Mouse (Mus musculus) embryonic facial prominence, embryonic 15.5 days (tissue): ENCODE results near the gene Papln. TPM values are rescaled to one million over a fixed set of nuclear protein-coding genes. Genes with fewer than 3 reads are reported as not detected.
A peak's percentile ranks its signal among the peaks of the same experiment; 100 is the strongest.

Source experiments
- ATAC-seq: fragments of 200-750 bp; cut with Nextera tagmentation; 2 replicates; pipeline ENCODE4 v1.8.0; 2017; ENCODE audit warnings: low read depth, moderate TSS enrichment; ENCODE audit not compliant: insufficient number of reproducible peaks, low FRiP score, low TSS enrichment
- H3K27ac ChIP-seq: fragments of 300-500 bp; sonication (generic); replicated peaks from 2 replicates; pipeline ENCODE4 v1.5.1; 2015; ENCODE audit warnings: mild to moderate bottlenecking, inconsistent platforms
- H3K27me3 ChIP-seq: fragments of 300-500 bp; sonication (generic); 2 replicates; pipeline ENCODE4 v1.6.1; 2015; ENCODE audit warnings: inconsistent platforms
- H3K36me3 ChIP-seq: fragments of 300-500 bp; sonication (generic); 2 replicates; pipeline ENCODE4 v1.6.1; 2015; ENCODE audit warnings: mild to moderate bottlenecking, inconsistent platforms
- H3K4me1 ChIP-seq: fragments of 300-500 bp; sonication (generic); 2 replicates; pipeline ENCODE4 v1.6.1; 2015; ENCODE audit warnings: inconsistent platforms
- H3K4me2 ChIP-seq: fragments of 300-500 bp; sonication (generic); replicated peaks from 2 replicates; pipeline ENCODE4 v1.6.1; 2015; ENCODE audit warnings: mild to moderate bottlenecking, inconsistent platforms
- H3K4me3 ChIP-seq: fragments of 300-500 bp; sonication (generic); replicated peaks from 2 replicates; pipeline ENCODE4 v1.5.1; 2015; ENCODE audit warnings: mild to moderate bottlenecking, inconsistent platforms
- H3K9ac ChIP-seq: fragments of 300-500 bp; sonication (generic); 2 replicates; pipeline ENCODE4 v1.6.1; 2015; ENCODE audit warnings: inconsistent platforms
- H3K9me3 ChIP-seq: fragments of 300-500 bp; sonication (generic); replicated peaks from 2 replicates; pipeline ENCODE4 v1.6.1; 2016; ENCODE audit warnings: inconsistent platforms
- WGBS: fragments of 180-500 bp; shearing (Covaris S2); methylation state at CpG from one replicate; pipeline ENCODE4 v1.1.7; 2015; 5-methylcytosine and 5-hydroxymethylcytosine counted together
- polyA plus RNA-seq: library from polyadenylated mRNA; unstranded; fragments of >200 nt; fragmentation: Nextera tagmentation; extraction: Ambion mirVana; gene quantifications from 2 replicates; pipeline ENCODE4 v1.2.1, GENCODE M21; 2015

The Papln gene
- polyA plus RNA-seq, 1 experiment from 2014 or later, result 5.2 TPM

GRCm38 (mm10) chr12:83741722-83742121 is 21.7 kb upstream of the Papln start:
- 50% methylated on average over 5 of the region's 5 CpGs for WGBS
- H3K27ac ChIP-seq, result no peak overlapping the region
- no peak overlapping the region for H3K4me3 ChIP-seq
- H3K4me1 ChIP-seq, result 0 out of 2 replicates have a peak, but pooled peaks cover 6% of the 10 kb centered on the region
- H3K36me3 ChIP-seq, result peaks cover 5% of the 10 kb centered on the region; the same call in 1 of the 2 replicates
- H3K9me3 ChIP-seq, result no peaks in the 10 kb centered on the region
- H3K9ac ChIP-seq, result no peak overlapping the region
- no peak for ATAC-seq
- no peak overlapping the region for H3K4me2 ChIP-seq
- H3K27me3 ChIP-seq, result no peaks in the 10 kb centered on the region

- WGBS, result 72% methylated on average over 4 of the region's 4 CpGs
- no peak for ATAC-seq
- H3K4me2 ChIP-seq, result no peak overlapping the region
- peaks cover 2% of the 10 kb centered on the region; the same call in 1 of the 2 replicates for H3K36me3 ChIP-seq
- 0 out of 2 replicates have a peak, but pooled peaks cover 6% of the 10 kb centered on the region for H3K4me1 ChIP-seq
- no peak overlapping the region for H3K9ac ChIP-seq
- no peak overlapping the region for H3K4me3 ChIP-seq
- no peak overlapping the region for H3K27ac ChIP-seq
- H3K9me3 ChIP-seq, result no peaks in the 10 kb centered on the region
- no peaks in the 10 kb centered on the region for H3K27me3 ChIP-seq
These were observed 20.6 kb upstream of the Papln start for GRCm38 (mm10) chr12:83742834-83743233.

- Histone ChIP-seq H3K9me3 (no peaks in the 10 kb centered on the region), H3K27ac (no peak overlapping the region), H3K36me3 (peaks cover 2% of the 10 kb centered on the region; the same call in 1 of the 2 replicates), H3K4me2 (no peak overlapping the region), H3K27me3 (no peaks in the 10 kb centered on the region), H3K4me3 (no peak overlapping the region), H3K9ac (no peak overlapping the region), H3K4me1 (0 out of 2 replicates have a peak, but pooled peaks cover 6% of the 10 kb centered on the region)
- 74% methylated on average over 3 of the region's 3 CpGs for WGBS
- ATAC-seq, result no peak
These were observed 19.7 kb upstream of the Papln start for GRCm38 (mm10) chr12:83743712-83744111.

GRCm38 (mm10) chr12:83749186-83749585 is 14.2 kb upstream of the Papln start:
- no peak for ATAC-seq
- Histone ChIP-seq H3K27me3 (no peaks in the 10 kb centered on the region), H3K9me3 (no peaks in the 10 kb centered on the region), H3K27ac (no peak overlapping the region), H3K4me1 (peaks cover 11% of the 10 kb centered on the region; the same call in 1 of the 2 replicates), H3K36me3 (no peaks in the 10 kb centered on the region), H3K9ac (no peak overlapping the region), H3K4me3 (no peak overlapping the region), H3K4me2 (no peak overlapping the region)
- 66% methylated on average over 1 of the region's 1 CpGs for WGBS

- WGBS, result 15% methylated on average over 2 of the region's 2 CpGs
- no peak overlapping the region for H3K4me3 ChIP-seq
- peaks cover 8% of the 10 kb centered on the region; the same call in 1 of the 2 replicates for H3K4me1 ChIP-seq
- H3K4me2 ChIP-seq, result no peak overlapping the region
- H3K27me3 ChIP-seq, result no peaks in the 10 kb centered on the region
- no peak overlapping the region for H3K9ac ChIP-seq
- H3K9me3 ChIP-seq, result no peaks in the 10 kb centered on the region
- no peak for ATAC-seq
- no peaks in the 10 kb centered on the region for H3K36me3 ChIP-seq
- H3K27ac ChIP-seq, result no peak overlapping the region
These were observed 10.9 kb upstream of the Papln start for GRCm38 (mm10) chr12:83752495-83752894.

- WGBS, result 77% methylated on average over 10 of the region's 10 CpGs
- ATAC-seq, result no peak
- no peaks in the 10 kb centered on the region for H3K27me3 ChIP-seq
- H3K36me3 ChIP-seq, result no peaks in the 10 kb centered on the region
- H3K4me3 ChIP-seq, result no peak overlapping the region
- H3K4me2 ChIP-seq, result no peak overlapping the region
- no peak overlapping the region for H3K27ac ChIP-seq
- H3K9me3 ChIP-seq, result no peaks in the 10 kb centered on the region
- H3K9ac ChIP-seq, result no peak overlapping the region
- peaks cover 15% of the 10 kb centered on the region for H3K4me1 ChIP-seq
These were observed 4.7 kb upstream of the Papln start for GRCm38 (mm10) chr12:83758735-83759134.

- H3K27ac ChIP-seq, result no peak overlapping the region
- H3K27me3 ChIP-seq, result no peaks in the 10 kb centered on the region
- H3K4me1 ChIP-seq, result peaks cover 21% of the 10 kb centered on the region
- no peaks in the 10 kb centered on the region for H3K9me3 ChIP-seq
- WGBS, result 83% methylated on average over 2 of the region's 2 CpGs
- H3K9ac ChIP-seq, result no peak overlapping the region
- no peak overlapping the region for H3K4me3 ChIP-seq
- ATAC-seq, result no peak
- no peaks in the 10 kb centered on the region for H3K36me3 ChIP-seq
- no peak overlapping the region for H3K4me2 ChIP-seq
These were observed 3.2 kb upstream of the Papln start for GRCm38 (mm10) chr12:83760201-83760600.

GRCm38 (mm10) chr12:83762706-83763105 is 728 bp upstream of the Papln start:
- 0 out of 2 replicates have a peak overlapping the region, but pooled peaks have one; percentile 17 for H3K27ac ChIP-seq
- H3K36me3 ChIP-seq, result no peaks in the 10 kb centered on the region
- H3K9ac ChIP-seq, result no peak overlapping the region
- H3K27me3 ChIP-seq, result no peaks in the 10 kb centered on the region
- no peaks in the 10 kb centered on the region for H3K9me3 ChIP-seq
- WGBS, result 23% methylated on average over 4 of the region's 4 CpGs
- ATAC-seq, result no peak
- peaks cover 40% of the 10 kb centered on the region for H3K4me1 ChIP-seq
- peak overlapping the region; percentile 65; the same call in 1 of the 2 replicates for H3K4me2 ChIP-seq
- no peak overlapping the region for H3K4me3 ChIP-seq

- no peak overlapping the region for H3K9ac ChIP-seq
- H3K27me3 ChIP-seq, result no peaks in the 10 kb centered on the region
- H3K27ac ChIP-seq, result peak overlapping the region; percentile 80
- no peaks in the 10 kb centered on the region for H3K9me3 ChIP-seq
- ATAC-seq, result no peak
- WGBS, result 5% methylated on average over 14 of the region's 14 CpGs
- H3K4me2 ChIP-seq, result peak overlapping the region; percentile 65
- H3K36me3 ChIP-seq, result no peaks in the 10 kb centered on the region
- peak overlapping the region; percentile 40 for H3K4me3 ChIP-seq
- H3K4me1 ChIP-seq, result peaks cover 53% of the 10 kb centered on the region
These were observed 571 bp downstream of the Papln start for GRCm38 (mm10) chr12:83764044-83764365.

- no peak for ATAC-seq
- WGBS, result 56% methylated on average over 10 of the region's 10 CpGs
- Histone ChIP-seq H3K27ac (0 out of 2 replicates have a peak overlapping the region, but pooled peaks have one; percentile 80), H3K9ac (no peak overlapping the region), H3K27me3 (no peaks in the 10 kb centered on the region), H3K36me3 (no peaks in the 10 kb centered on the region), H3K4me2 (peak overlapping the region; percentile 65), H3K4me3 (peak overlapping the region; percentile 40), H3K9me3 (no peaks in the 10 kb centered on the region), H3K4me1 (peaks cover 57% of the 10 kb centered on the region)
These were observed 1.1 kb downstream of the Papln start for GRCm38 (mm10) chr12:83764519-83764918.

- Histone ChIP-seq H3K4me1 (peaks cover 71% of the 10 kb centered on the region), H3K9ac (no peak overlapping the region), H3K27me3 (no peaks in the 10 kb centered on the region), H3K4me2 (no peak overlapping the region), H3K36me3 (no peaks in the 10 kb centered on the region), H3K9me3 (no peaks in the 10 kb centered on the region), H3K4me3 (no peak overlapping the region), H3K27ac (no peak overlapping the region; the same call in 1 of the 2 replicates)
- peak; percentile 15; the same call in 1 of the 2 replicates for ATAC-seq
- WGBS, result 52% methylated on average over 13 of the region's 13 CpGs
These were observed 2.6 kb downstream of the Papln start for GRCm38 (mm10) chr12:83765965-83766603.

- H3K9ac ChIP-seq, result no peak overlapping the region
- H3K9me3 ChIP-seq, result no peaks in the 10 kb centered on the region
- ATAC-seq, result peak; percentile 20; the same call in 1 of the 2 replicates
- peaks cover 65% of the 10 kb centered on the region for H3K4me1 ChIP-seq
- no peaks in the 10 kb centered on the region for H3K27me3 ChIP-seq
- no peak overlapping the region for H3K4me2 ChIP-seq
- peak overlapping the region; percentile 44 for H3K27ac ChIP-seq
- no peak overlapping the region for H3K4me3 ChIP-seq
- no peaks in the 10 kb centered on the region for H3K36me3 ChIP-seq
- 71% methylated on average over 9 of the region's 9 CpGs for WGBS
These were observed 4.4 kb downstream of the Papln start for GRCm38 (mm10) chr12:83767833-83768232.
